Mouse (Mus musculus) lung, embryonic 14.5 days (tissue): ENCODE measurements around the gene Dock8. TPM values are rescaled to one million over a fixed set of nuclear protein-coding genes. Genes with fewer than 3 reads are reported as not detected.

Experiments used
- ATAC-seq: fragments of 200-750 bp; cut with Nextera tagmentation; 2 replicates; pipeline ENCODE4 v1.8.0; 2017; ENCODE audit warnings: mild to moderate bottlenecking, moderate TSS enrichment, moderate library complexity; ENCODE audit not compliant: insufficient read depth
- DNase-seq: peaks from one replicate; pipeline ENCODE4 v3.0.0-alpha.2; 2015
- H3K27ac ChIP-seq: fragments of 300-500 bp; sonication (generic); 2 replicates; pipeline ENCODE4 v1.5.1; 2014; ENCODE audit warnings: low read depth, mild to moderate bottlenecking, moderate library complexity
- H3K27me3 ChIP-seq: fragments of 300-500 bp; sonication (generic); 2 replicates; pipeline ENCODE4 v1.6.1; 2014; ENCODE audit warnings: low read length, control low read depth; ENCODE audit not compliant: insufficient read depth
- H3K36me3 ChIP-seq: fragments of 300-500 bp; sonication (generic); 2 replicates; pipeline ENCODE4 v1.6.1; 2014; ENCODE audit warnings: control low read depth; ENCODE audit not compliant: insufficient read depth
- H3K4me1 ChIP-seq: fragments of 300-500 bp; sonication (generic); 2 replicates; pipeline ENCODE4 v1.6.1; 2014; ENCODE audit warnings: antibody characterized with exemption, control low read depth; ENCODE audit not compliant: insufficient read depth
- H3K4me2 ChIP-seq: fragments of 300-500 bp; sonication (generic); 2 replicates; pipeline ENCODE4 v1.6.1; 2014; ENCODE audit warnings: mild to moderate bottlenecking
- H3K4me3 ChIP-seq: fragments of 300-500 bp; sonication (generic); 2 replicates; pipeline ENCODE4 v1.5.1; 2014; ENCODE audit warnings: low read depth, low read length
- H3K9ac ChIP-seq: fragments of 300-500 bp; sonication (generic); 2 replicates; pipeline ENCODE4 v1.6.1; 2014
- H3K9me3 ChIP-seq: fragments of 300-500 bp; sonication (generic); 2 replicates; pipeline ENCODE4 v1.6.1; 2016; ENCODE audit warnings: low read depth, low read length, control low read depth
- CTCF ChIP-seq: IDR thresholded peaks from 2 replicates; pipeline ENCODE4 v1.5.1; 2016; ENCODE audit warnings: antibody characterized with exemption, low read depth
- whole genome bisulfite sequencing: fragments of 180-500 bp; shearing (Covaris S2); extraction: QIAGEN DNeasy Blood & Tissue Kit; methylation state at CpG from one replicate; pipeline ENCODE4 v1.1.7; 2014; 5-methylcytosine and 5-hydroxymethylcytosine counted together
- polyA plus RNA-seq: library from polyadenylated mRNA; unstranded; fragments of >200 nt; fragmentation: Nextera tagmentation; extraction: Ambion mirVana; gene quantifications from 2 replicates; pipeline ENCODE4 v1.2.1, GENCODE M21; 2014

The Dock8 gene
- polyA plus RNA-seq, 1 experiment from 2014 or later = 4.4 TPM

DNA sequence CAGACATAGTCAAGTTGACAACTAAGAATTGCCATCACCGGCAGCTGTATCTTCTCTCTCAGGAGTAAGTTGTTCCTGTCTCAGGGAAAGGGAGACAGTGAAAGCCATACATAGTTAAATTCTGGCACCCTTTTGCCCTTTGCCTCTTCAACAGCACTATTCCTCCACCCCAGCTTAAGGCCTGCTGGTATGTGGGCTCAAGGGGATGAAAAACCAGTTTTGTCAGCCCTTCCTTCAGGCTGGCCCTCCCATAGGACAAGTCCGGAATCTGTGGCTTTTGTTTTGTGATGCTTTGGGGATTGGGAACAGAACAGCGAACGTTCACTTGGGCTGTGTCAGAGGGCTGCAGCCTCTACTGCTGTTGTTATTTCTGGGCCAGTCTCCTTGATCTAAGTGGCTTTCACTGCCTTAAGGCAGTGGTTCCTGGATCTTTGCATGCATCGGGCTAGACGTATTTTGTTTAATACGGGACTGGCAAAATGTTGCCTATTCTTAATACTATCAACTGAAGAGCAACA lies 60.6 kb downstream of the Dock8 start:
- Histone ChIP-seq H3K4me2 (peak overlapping the region; percentile 49; the same call in 1 of the 2 replicates), H3K4me3 (no peak overlapping the region), H3K9ac (no peak overlapping the region), H3K4me1 (0 out of 2 replicates have a peak, but pooled peaks cover 7% of the 10 kb centered on the region), H3K27me3 (no peaks in the 10 kb centered on the region), H3K9me3 (no peaks in the 10 kb centered on the region), H3K36me3 (no peaks in the 10 kb centered on the region), H3K27ac (0 out of 2 replicates have a peak overlapping the region, but pooled peaks have one; percentile 24)
- DNase-seq (peak; percentile 43), ATAC-seq (peak; percentile 28; the same call in 1 of the 2 replicates)
- WGBS = 52% methylated on average over 7 of the region's 7 CpGs
- TF ChIP-seq CTCF = no peak

DNA sequence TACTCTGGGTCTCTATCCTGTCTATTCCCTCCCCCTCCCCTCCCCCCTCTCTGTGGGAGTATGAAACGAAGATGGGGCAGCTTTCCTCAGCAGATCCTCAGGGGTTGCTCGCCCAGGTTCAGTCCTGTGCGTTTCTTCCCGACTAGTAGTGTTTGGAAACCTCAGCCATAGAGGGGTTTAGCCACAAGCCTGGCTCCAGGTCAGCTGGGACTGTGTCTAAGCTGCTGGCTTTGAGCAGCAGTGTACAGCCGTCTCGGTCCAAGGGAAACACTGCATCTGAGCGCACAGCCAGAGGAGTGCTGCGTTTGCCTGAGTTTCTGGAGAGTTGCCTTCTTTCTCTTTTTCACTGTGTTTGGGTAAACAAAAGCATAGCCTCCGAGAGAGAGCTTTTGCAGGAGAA lies 61.0 kb downstream of the Dock8 start:
- ATAC-seq (peak; percentile 79), DNase-seq (peak; percentile 74)
- H3K4me2 ChIP-seq = peak overlapping the region; percentile 49
- no peaks in the 10 kb centered on the region for H3K9me3 ChIP-seq
- H3K4me1 ChIP-seq = 0 out of 2 replicates have a peak, but pooled peaks cover 7% of the 10 kb centered on the region
- WGBS = 13% methylated on average over 9 of the region's 9 CpGs
- H3K4me3 ChIP-seq = no peak overlapping the region
- no peak for TF ChIP-seq CTCF
- no peak overlapping the region for H3K9ac ChIP-seq
- H3K36me3 ChIP-seq = no peaks in the 10 kb centered on the region
- H3K27ac ChIP-seq = peak overlapping the region; percentile 24; the same call in 1 of the 2 replicates
- H3K27me3 ChIP-seq = no peaks in the 10 kb centered on the region

DNA sequence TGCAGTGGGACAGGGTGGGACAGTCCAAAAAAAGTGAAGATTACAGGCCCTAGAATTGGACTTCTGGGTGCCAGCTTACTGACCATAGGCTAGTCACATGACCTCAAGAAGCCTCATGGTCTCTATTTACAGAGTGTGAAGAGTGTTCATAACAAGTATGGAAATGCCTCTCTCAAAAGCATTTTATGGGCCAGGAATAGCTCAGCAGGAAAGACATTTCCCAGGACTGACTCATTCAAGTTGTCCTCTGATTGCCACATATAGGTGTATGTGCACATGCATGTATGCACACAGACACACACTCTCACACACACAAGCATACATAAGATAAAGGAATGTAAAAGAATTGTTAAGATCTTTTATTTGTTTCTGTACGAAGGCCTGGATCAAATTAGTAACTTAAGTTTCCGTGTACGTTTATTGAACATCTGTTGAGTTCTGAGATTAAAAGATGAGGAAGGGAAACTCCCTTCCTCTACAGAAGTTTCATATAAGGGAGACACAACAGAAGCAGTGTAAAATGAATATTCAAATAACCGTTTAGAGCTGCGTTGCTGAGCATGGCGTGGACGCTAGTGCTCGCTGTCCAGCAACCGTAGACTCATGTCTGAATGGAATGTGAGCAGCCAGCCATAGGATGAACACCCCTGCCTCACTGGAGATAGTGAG lies 63.0 kb downstream of the Dock8 start:
- no peaks in the 10 kb centered on the region for H3K27me3 ChIP-seq
- H3K4me1 ChIP-seq = 0 out of 2 replicates have a peak, but pooled peaks cover 7% of the 10 kb centered on the region
- 84% methylated on average over 9 of the region's 9 CpGs for WGBS
- no peak overlapping the region for H3K4me2 ChIP-seq
- no peak overlapping the region for H3K4me3 ChIP-seq
- ATAC-seq (no peak), DNase-seq (no peak)
- TF ChIP-seq CTCF = no peak
- H3K9me3 ChIP-seq = no peaks in the 10 kb centered on the region
- H3K36me3 ChIP-seq = no peaks in the 10 kb centered on the region
- no peak overlapping the region for H3K9ac ChIP-seq
- no peak overlapping the region for H3K27ac ChIP-seq

DNA sequence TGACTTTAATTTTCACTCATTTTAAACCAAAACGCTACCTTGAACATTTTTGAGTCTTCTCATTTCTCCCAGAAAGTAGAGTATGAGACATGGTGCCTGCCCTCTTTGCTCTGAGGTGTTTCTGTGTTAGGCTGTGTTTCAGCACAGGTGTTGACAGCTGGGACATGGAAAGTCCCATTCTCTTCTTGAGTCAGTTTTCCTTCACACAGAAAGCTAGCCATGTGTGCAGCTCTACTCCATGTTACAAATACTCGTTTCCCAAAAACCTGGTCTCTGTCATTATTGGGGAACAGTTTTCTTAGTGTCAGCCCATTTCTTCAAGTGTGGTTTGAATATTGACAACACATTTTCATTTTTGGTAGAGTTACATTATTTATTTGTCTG lies 63.5 kb downstream of the Dock8 start:
- Histone ChIP-seq H3K4me1 (0 out of 2 replicates have a peak, but pooled peaks cover 7% of the 10 kb centered on the region), H3K9ac (no peak overlapping the region), H3K4me3 (no peak overlapping the region), H3K9me3 (no peaks in the 10 kb centered on the region), H3K27ac (no peak overlapping the region), H3K4me2 (no peak overlapping the region), H3K36me3 (no peaks in the 10 kb centered on the region), H3K27me3 (no peaks in the 10 kb centered on the region)
- DNase-seq (no peak), ATAC-seq (no peak)
- WGBS = 66% methylated on average over 2 of the region's 2 CpGs
- TF ChIP-seq CTCF = no peak

DNA sequence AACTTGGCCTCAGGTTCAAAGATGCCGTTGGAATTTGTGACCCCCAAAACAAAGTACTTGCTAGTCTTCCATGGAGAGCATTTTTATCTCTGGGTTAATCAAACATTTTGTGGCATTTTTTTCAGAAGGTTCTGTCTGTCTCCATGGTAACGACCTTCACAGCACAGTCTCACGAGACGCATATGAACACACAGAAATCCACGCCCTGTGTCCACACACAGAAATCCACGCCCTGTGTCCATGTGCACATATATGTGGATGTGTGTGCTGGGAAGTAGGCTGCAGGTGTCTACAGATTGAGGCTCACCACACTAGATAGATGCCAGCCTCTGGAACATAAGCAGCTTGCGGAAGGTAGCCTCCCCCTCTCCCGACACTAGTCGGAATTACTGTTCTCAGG lies 66.9 kb downstream of the Dock8 start:
- no peak overlapping the region for H3K4me2 ChIP-seq
- no peak overlapping the region for H3K4me3 ChIP-seq
- no peaks in the 10 kb centered on the region for H3K4me1 ChIP-seq
- ATAC-seq (no peak), DNase-seq (peak; percentile 16)
- no peak overlapping the region for H3K27ac ChIP-seq
- H3K36me3 ChIP-seq = no peaks in the 10 kb centered on the region
- no peaks in the 10 kb centered on the region for H3K27me3 ChIP-seq
- 46% methylated on average over 9 of the region's 9 CpGs for WGBS
- TF ChIP-seq CTCF = no peak
- H3K9me3 ChIP-seq = no peaks in the 10 kb centered on the region
- H3K9ac ChIP-seq = no peak overlapping the region

DNA sequence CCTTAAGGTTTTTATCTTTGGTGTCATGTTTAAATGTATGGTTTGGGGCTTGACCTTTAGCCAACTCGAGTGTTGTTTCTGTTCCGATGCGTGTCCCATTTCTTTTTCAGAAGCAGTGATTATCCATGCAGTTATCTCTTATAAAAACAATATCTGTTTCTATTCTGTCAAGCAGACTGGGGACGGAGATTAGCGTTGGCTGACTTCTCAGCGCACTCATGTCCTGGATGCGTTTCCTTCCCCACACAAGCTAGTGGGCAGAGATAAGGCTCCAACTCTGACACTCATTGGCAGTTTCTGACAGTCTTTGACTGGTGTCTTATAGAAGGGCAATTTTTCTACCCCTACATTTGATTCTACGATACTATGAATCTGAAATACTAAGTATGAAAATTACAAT lies 69.2 kb downstream of the Dock8 start:
- no peak for ATAC-seq
- Histone ChIP-seq H3K9ac (no peak overlapping the region), H3K36me3 (no peaks in the 10 kb centered on the region), H3K27ac (no peak overlapping the region), H3K4me1 (no peaks in the 10 kb centered on the region), H3K27me3 (no peaks in the 10 kb centered on the region), H3K4me3 (no peak overlapping the region), H3K4me2 (no peak overlapping the region), H3K9me3 (no peaks in the 10 kb centered on the region)
- DNase-seq = no peak
- 33% methylated on average over 8 of the region's 8 CpGs for WGBS
- TF ChIP-seq CTCF = no peak

DNA sequence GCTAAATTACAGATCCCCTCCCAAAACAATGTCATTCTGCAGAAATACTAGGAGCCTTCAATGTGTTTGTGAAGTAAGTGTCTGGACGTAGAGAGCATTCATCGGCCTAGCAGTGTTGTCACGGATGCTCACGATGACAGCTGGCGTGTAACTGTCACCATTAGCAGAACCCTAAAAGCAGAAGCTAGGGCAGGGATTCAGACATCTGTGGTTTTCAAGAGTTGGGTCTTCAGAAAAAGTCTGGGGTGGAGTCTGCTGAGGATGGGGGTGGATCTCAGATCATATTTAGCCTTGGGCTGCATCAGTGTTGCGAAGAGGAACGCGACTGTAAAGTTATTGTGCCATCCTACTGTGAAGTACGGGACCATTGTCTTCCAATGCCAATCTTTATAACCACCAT lies 73.2 kb downstream of the Dock8 start:
- Histone ChIP-seq H3K9me3 (no peaks in the 10 kb centered on the region), H3K27me3 (no peaks in the 10 kb centered on the region), H3K9ac (no peak overlapping the region), H3K4me1 (no peaks in the 10 kb centered on the region), H3K4me2 (no peak overlapping the region), H3K27ac (no peak overlapping the region), H3K36me3 (no peaks in the 10 kb centered on the region), H3K4me3 (no peak overlapping the region)
- no peak for ATAC-seq
- DNase-seq = no peak
- WGBS = 88% methylated on average over 9 of the region's 9 CpGs
- no peak for TF ChIP-seq CTCF
